Mouse (Mus musculus) liver, postnatal 0 days (tissue): ENCODE data around the gene Gon4l.
"Not testable (repeated sequence)": the region's sequence is repeated elsewhere in the genome, so short reads cannot be mapped to it uniquely, and the experiment has no call there.

Source experiments
- CTCF ChIP-seq: sonication (generic); IDR thresholded peaks from 2 replicates; pipeline ENCODE4 v1.5.1; 2016; ENCODE audit warnings: antibody characterized with exemption, low read depth
- EP300 ChIP-seq: IDR thresholded peaks from 2 replicates; pipeline ENCODE4 v1.6.1; 2016; ENCODE audit warnings: antibody characterized with exemption, low read depth, mild to moderate bottlenecking

DNA sequence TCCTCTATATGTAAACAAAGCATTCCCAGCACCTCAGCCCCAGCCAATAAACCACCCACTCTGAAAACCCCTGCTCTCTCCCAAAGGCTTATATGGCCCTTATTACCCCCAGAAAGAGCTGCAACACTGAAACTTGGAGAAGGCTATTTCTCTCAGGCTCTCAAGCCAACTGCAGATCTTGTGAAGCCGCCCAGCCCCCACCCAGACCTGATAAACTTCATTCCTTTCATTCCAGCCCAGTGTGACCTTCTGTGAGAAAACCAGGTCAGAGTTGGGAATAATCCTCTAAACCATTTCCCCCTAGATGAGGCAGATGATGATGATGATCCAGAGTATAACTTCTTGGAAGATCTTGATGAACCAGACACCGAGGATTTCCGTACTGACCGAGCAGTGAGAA lies 47.0 kb upstream of the Gon4l start:
- TF ChIP-seq CTCF, EP300: not testable (repeated sequence)
